Mouse (Mus musculus) embryo, embryonic 11 days (tissue): ENCODE measurements around the gene Fer1l5.

Experiments used
- DNase-seq: peaks from one replicate; pipeline ENCODE4 v3.0.0-alpha.2; 2015

Fer1l5 gene

DNA sequence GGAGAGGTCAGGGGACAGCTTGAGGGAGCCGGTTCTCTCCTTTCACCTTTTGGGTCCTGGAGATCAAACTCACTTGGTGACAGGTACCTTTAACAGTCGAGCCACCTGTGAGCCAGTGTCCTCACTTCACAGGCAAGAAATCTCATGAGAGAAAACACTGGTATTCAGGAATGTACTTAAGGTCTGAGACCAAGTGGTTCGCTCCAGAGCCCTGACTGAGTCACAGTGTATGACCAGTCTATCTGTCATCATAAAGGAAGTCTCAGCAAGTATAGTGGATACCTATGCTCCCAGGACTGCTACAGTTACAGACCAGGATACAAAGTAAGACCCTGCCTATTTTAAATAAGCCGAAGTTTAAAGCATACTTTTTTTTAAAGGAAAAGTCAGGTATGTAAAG lies 60.9 kb downstream of the Fer1l5 start:
- no peak for DNase-seq

DNA sequence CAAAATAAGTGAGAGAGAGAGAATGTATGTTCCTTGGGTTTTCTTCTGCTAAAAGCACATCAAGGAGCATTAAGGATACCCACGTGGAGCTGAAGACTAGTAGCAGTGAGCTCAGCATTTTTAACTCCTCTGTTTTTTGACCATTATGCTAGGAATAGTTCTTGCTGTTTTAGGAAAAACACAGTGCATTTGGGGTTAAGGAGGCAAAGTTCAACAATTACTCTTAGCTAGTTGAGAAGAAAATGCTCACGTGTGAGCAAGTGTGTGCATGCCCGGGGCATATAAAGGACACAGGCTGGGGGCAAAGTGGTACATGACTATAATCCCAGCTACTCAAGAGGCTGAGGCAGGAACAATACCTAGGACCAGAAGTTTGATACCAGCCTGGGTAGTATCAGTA lies 61.5 kb downstream of the Fer1l5 start:
- no peak for DNase-seq

GRCm38 (mm10) chr1:36435071-36435470 lies 63.0 kb downstream of the Fer1l5 start:
- DNase-seq: no peak

- no peak for DNase-seq
Observed at GRCm38 (mm10) chr1:36436515-36436914, 64.4 kb downstream of the Fer1l5 start.

DNA sequence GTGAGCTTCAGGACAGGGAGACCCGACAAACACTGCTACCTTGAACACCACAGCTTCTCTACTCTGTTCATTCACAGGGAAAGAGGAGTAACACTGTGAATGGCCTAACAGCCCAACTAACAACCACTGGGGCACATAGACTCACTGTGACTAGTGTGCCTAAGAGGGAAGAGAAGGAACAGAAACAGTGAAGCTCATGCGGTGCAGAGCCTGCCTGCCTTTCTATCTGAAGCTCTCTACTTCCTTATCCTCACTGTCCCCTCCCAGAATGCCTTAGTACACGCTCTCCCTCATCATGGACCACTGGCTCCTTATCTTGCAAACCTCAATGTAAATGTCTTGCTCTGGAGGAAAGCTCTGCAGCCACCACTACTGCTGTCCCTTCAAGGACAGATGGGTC lies 65.1 kb downstream of the Fer1l5 start:
- DNase-seq: no peak

DNA sequence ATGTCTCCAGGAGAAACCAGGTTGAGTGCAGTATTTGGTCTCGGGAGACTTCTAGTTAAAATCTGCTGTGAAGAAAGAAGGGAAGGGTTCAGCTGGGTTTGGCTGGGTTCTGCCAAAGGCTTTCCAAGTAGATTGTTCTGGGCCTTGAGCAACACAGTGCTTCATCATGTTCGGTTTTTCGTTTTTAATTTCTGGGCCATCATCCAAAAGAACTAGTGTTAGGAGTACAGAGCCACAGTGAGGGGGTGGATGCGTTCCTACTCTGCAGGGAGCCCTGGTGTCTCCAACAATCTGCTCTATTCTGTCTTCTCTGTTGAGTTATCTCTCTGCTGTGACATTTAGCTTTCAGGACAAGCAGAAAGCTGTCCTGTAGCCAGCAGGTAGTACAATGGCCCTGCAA lies 69.0 kb downstream of the Fer1l5 start:
- DNase-seq: no peak

DNA sequence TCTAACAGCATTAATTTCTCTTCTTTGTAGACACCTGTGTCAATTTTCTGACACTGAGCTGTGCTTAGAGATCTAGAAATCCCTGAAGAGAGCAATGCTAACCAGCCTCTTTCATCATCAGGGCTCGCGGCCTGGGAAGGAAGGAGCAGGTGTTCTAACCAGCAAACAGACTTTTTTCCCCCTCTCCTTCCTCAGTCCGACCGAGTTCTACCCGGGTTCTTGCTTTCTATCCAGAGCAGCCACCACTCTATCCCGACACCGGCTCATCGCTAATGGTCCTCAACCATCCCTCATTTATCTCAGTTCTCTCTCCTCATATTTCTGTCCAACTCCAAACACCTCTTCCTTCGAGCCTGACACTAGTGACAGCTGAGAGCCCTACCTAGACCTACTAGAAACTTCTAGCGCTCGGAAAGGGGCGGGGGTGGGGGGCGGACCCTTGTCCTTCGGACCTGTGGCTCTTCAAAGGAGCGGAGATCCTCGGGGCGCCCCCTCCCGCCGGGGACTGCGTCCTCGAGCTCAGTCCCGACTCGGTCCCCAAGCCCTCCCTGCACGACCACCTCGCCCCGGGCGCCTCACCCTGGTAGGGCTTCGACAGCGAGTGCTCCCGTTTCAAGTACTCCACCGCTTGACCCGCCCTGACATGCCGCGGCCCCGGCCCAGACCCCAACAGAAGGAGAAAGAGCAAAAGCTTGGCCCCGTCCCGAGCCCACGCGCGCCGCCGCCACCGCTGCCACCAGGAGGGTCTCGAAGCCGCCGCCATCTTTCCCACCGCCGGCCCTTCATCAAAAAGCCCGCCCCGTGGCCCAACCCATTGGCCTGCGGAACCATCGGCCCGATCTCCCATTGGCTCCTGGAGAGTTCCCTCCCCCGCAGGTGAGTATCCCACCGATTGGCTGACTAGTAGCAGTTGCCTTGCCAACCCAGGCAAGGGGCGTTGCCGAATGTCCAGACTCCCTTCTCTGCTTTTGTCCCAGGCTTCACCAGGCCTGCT lies 72.7 kb downstream of the Fer1l5 start, which contains the start of gene Lman2l:
Lman2l (minus strand) TSS at position 801 of the 994 bp plus-strand sequence.
- DNase-seq: peak; percentile 99

DNA sequence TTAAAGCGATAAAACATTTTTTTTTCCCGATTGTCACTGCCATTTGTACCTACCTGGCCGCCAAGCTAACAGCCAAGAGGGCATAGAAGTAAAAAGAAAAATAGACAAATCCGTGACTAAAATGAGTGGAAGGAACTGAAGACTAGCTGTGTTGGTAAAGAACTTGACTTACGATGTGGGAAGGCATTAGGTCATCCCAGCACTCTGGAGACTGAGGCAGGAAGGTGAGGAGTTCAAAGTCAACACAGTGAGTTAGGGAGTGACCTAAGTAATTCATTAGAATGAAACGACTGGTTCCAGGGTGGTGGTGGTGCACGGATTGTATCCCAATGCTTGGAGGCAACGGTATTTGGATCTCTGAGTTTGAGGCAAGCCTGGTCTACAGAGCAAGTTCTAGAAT lies 73.4 kb downstream of the Fer1l5 start:
- DNase-seq: no peak

- no peak for DNase-seq
Observed at GRCm38 (mm10) chr1:36446106-36446824, 74.2 kb downstream of the Fer1l5 start.

DNA sequence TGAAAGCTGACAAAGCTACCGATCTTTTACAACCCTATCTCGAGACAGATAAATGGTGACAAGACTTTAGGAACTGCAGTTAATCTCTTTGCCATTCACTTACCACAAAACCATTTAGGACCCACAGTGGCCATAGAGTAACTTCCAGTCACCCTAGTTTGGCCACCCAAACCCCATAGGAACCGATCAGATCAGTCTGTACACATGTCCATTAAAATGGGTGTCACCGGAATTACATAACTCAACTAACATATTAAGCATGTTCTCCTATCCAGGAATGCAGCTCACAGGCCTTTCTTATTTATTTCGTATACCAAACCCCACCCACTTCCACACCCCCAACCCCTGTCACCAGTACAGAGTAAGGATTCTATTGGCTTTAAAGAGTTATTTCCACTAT lies 74.8 kb downstream of the Fer1l5 start:
- no peak for DNase-seq

DNA sequence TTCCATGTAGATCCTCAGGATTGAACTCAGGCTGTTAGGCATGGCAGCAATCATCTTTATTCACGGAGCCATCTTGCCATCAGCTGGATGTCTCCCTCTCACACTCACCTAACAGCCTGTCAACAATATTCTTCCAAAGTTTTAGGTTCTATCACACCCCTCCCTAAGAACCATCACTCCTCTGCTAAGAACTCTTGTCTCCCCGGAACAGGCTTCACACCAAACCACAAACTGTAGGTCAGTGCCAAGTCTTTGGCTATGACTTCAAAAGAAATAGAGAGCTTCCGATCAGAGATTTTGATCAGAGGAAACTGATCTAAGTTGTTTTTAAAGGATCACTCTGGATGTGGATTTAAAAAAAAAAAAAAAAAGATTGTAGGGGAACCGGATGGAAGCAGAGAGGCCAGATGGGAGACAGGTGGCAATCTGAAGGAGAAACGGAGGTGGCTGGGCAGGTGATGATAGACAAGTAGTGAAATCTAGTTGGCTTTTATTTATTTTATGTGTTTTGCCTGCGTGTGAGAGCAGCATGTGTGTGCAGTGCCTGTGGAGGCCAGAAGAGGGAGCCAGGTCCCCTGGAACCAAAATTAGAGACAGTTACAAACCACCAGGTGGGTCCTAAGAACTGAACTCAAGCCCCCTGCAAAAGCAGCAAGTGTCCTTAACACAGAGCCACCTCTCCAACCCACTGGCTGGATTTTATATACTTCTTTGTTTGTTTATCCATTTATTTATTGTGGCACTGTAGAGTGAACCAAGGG lies 82.1 kb downstream of the Fer1l5 start:
- no peak for DNase-seq

- no peak for DNase-seq
Observed at GRCm38 (mm10) chr1:36457388-36458014, 85.4 kb downstream of the Fer1l5 start.

GRCm38 (mm10) chr1:36458169-36458568 lies 86.1 kb downstream of the Fer1l5 start:
- no peak for DNase-seq

DNA sequence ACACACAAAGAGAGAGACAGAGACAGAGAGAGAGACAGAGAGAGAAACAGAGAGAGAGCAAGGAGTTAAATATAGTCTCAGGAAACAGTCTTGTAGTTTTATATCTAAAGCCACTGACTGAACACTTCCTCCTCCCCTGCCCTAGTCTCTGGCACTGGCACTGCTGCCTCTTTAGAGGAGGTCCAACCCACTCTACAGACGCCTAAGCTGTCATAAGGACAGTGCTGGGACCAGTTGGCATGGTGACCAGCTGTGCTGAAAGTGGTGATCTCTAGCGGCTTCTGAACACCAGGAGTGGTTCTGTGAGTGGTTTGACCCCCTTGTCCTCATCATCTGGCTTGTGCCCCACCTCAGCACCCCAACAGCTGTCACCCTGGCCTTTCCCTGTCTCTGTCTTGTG lies 89.7 kb downstream of the Fer1l5 start:
- DNase-seq: no peak

DNA sequence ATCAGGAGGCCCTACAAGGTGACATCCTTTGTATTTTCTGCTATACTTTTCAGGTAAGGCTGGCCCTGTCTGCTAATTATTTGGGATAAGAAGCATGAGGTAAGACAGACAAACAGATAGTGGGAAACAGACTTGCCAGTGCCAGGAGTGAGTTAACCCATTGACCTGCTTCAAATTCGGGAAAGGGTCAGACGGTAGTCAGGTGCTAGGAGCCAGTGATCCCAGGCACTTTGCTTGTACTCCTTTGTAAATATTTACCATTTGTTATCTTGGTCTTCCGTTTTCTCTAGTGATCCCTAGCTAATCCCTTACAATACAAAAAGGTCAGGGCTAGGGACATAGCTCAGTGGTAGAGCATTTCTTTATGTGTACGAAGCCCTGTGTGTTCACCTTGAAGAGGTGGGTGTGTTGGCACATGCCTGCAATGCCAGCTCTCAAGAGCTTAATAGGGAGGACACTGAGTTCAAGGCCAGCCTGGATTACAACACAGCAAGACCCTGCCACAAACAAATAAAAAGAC lies 93.6 kb downstream of the Fer1l5 start:
- DNase-seq: no peak

GRCm38 (mm10) chr1:36467446-36467845 lies 95.4 kb downstream of the Fer1l5 start:
- no peak for DNase-seq

DNA sequence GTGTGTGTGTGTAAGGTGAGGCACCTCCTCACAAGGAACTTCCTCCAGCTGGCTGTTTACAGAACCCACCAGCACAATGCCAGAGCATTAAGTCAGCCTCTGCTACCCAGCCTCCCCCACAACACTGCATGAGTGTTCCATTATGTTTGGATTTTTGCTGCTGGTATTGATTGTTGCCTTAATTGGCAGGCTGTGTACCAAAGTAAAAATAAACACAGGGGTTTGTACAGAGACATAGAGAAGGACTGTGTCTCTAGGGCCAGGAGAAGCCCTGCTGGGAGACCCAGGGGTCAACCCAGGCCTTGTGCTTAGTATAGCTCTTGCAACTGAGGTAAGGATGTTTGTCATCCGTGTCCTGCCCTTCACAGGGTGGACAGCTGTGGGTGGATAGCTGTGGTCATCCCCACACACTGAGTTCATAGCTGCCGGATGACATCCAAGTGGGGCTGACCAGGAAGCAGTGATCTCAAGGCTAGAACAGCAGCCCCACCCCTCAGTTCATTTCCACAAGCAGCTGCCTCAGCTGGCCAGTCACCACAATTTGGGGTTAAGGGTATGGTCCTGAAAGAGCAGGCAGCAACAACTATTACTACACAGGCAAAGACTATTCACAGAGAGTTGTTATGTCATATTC lies 97.8 kb downstream of the Fer1l5 start:
- no peak for DNase-seq

DNA sequence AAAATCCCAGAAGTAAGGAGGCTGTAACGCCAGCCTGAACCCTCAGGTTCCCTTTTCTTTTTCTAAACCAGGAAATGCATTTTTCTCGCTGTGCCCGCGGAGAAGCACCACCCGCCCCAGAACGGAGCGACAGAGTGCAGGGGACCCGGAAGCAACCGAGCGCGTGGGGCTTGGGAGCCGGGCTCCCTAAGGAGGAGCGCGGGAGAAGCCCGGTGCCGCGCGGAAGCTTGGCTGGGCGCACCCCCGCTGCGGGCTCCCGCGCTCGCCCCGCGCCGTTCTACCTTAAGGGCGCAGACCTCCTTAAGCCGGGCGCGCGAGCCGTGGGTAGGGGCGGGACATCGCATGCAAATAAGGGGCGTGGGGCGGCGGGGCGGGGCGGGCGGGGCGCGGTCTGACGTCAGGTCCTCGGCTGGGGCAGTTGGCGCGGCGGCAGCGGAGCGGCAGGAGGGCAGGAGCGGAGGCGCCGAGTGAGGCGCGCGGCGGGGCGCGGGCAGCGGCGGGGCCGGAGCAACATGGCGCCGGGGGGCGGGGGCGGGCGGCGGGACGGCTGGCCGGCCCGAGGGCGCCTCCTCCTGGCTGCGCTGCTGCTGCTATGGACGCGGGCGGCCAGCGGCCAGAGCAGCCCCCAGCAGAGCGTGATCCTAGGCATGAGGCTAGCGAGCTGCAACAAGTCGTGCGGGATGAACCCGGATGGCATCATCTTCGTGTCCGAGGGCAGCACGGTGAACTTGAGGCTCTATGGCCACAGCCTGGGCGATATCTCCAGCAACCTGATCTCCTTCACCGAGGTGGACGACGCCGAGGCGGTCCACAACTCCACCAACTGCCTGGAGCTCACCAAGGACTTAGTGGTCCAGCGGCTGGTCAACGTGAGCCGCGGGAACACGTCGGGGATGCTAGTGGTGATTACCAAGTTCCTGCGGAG lies 99.4 kb downstream of the Fer1l5 start, which contains the start of gene Cnnm4:
Cnnm4 (plus strand) TSS at position 440 of the 925 bp plus-strand sequence.
- peak; percentile 95 for DNase-seq
